Mouse (Mus musculus): Measurements from ENCODE around the gene Gm20777.
"Not testable (repeated sequence)": the region's sequence is repeated elsewhere in the genome, so short reads cannot be mapped to it uniquely, and the experiment has no call there.

DNA sequence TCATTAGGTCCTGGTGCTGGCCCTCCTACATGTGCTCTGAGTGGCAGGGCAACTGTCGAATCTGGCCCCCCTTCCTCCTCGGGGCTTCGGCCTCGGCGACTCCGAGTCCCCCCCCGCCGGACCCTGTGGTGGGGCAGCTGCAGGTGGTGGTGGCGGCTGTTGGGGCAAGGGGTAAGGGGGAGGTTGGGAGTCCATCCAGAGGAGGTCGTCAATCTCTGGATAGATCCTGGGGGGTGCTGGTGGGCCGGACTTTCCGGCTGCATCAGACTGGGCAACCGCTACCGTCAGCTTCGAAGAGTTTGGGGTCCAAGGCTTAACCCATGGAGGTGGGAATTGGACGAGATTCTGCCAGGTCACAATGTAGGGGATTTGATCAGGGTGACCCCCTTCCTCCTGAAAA lies 44.0 kb downstream of the Gm20777 start:
- not testable (repeated sequence) for TF ChIP-seq POLR2AphosphoS2 (IDR thresholded peaks at IDR 0.05; ENCODE audit: insufficient read length, low read depth); MYOG (IDR thresholded peaks at IDR 0.05; ENCODE audit: control insufficient read depth in 1 of 3, insufficient read depth in 1 of 3, insufficient read length in 2 of 3, low read depth in 2 of 3); POLR2A (IDR thresholded peaks at IDR 0.05; ENCODE audit: insufficient read length, low read depth); USF1 (IDR thresholded peaks at IDR 0.05; ENCODE audit: low read depth); CEBPB (IDR thresholded peaks at IDR 0.05; ENCODE audit: insufficient read depth, poor library complexity, severe bottlenecking); MAX (IDR thresholded peaks at IDR 0.05; ENCODE audit: low read depth); E2F4 (IDR thresholded peaks at IDR 0.05; ENCODE audit: insufficient read depth); TCF12 (IDR thresholded peaks at IDR 0.05; ENCODE audit: insufficient read depth, poor library complexity, severe bottlenecking); SRF (IDR thresholded peaks at IDR 0.05; ENCODE audit: control insufficient read depth, insufficient read length, low read depth); MYOD1 (IDR thresholded peaks at IDR 0.05; ENCODE audit: control insufficient read depth in 1 of 3, insufficient read length in 2 of 3, low read depth in 2 of 3); TCF3 (IDR thresholded peaks at IDR 0.05; ENCODE audit: insufficient read length, low read depth)
